Mouse (Mus musculus) regulatory T cell (primary cell): ENCODE measurements at regions not wholly inside any gene's neighbourhood (a gene's known extent, or its start where the extent isn't known, plus 50 kb on each side); places are given as distances from the start of the nearest gene placed in this dataset.

Experiments
- in situ Hi-C: fragments of 300-600 bp; cut with MboI, MseI; formaldehyde crosslinking; loops from one replicate; pipeline ENCODE4 v1.15.1; 2025; ENCODE audit warnings: high pct_unique_total_duplicates

GRCm38 (mm10) chr3:52607379-52608085 is 339.4 kb downstream of the Foxo1 start:
- in situ Hi-C loops = loop anchor here (10.0 kb wide), 1 partner anchor 63 kb away; no protein-coding TSS in a partner anchor

- in situ Hi-C loops = loop anchor here (10.0 kb wide), 1 partner anchor 61 kb away; no protein-coding TSS in a partner anchor
These were observed 337.2 kb downstream of the Foxo1 start for GRCm38 (mm10) chr3:52605261-52605771.

DNA sequence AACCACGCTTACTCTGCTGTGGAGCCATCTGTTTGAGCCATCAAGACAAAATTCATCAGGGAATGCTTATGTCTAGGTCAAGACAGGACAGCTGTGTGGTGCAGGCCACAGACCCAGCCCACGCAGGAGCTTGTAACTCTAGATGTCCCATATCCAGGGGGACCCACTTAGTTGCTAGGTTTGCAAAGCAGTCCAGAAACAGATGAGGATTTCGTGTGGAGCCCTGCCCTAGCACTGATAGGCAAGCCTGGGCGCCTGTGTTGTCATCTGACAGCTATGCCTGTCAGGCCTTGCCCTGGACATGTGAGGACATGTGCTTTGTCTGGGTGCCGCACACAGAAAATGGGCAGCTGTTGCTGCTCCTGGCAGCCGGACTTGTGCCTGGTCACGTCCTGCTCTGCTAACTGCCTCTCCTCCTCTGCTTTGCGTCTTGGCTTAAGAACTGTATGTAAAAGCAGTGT is 335.1 kb downstream of the Foxo1 start:
- in situ Hi-C loops = loop anchor here (10.0 kb wide), 1 partner anchor 58 kb away; no protein-coding TSS in a partner anchor

DNA sequence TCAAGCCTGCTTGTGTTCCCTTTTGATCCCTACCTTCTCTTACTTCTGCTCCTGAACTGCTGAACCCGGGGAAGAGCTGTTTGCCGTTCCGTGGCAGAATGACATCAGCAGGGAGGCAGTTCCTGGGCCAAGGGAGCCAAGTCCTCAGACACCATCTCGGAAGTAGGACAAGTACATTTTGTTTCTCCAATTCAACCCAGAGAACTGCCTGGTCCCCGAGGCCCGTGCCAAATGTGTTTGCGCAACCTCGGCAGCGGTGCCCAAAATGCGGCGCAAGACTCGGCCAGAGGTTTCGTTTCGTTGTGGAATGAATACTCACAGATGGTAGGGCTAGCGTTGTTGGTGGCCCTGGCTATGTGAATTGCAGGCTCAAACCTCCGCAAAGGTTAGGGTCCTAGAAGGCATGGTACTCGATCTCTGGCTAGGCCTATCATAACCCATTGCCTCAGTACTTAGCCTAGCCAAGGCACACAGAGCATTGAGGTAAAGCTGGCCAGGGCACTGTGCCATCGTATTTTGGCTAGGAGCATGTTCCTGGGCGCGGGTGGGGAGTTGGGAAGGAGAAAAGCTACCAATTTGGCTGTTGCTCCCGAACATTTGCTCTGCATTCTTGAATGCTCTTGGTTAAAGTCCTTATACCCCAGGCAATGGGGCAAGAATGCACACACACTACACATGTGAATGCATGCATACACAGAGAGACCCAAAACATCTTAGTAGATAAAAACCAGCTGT is 333.0 kb downstream of the Foxo1 start:
- in situ Hi-C loops = loop anchor here (10.0 kb wide), 1 partner anchor 56 kb away; no protein-coding TSS in a partner anchor

- in situ Hi-C loops = loop anchor here (10.0 kb wide), 1 partner anchor 56 kb away; no protein-coding TSS in a partner anchor
These were observed 332.4 kb downstream of the Foxo1 start for GRCm38 (mm10) chr3:52600581-52600980.

- in situ Hi-C loops = loop anchor here (10.0 kb wide), 1 partner anchor 55 kb away; no protein-coding TSS in a partner anchor
These were observed 332.0 kb downstream of the Foxo1 start for GRCm38 (mm10) chr3:52600146-52600545.

GRCm38 (mm10) chr3:52586418-52586817 is 318.3 kb downstream of the Foxo1 start:
- in situ Hi-C loops = no loop called here

DNA sequence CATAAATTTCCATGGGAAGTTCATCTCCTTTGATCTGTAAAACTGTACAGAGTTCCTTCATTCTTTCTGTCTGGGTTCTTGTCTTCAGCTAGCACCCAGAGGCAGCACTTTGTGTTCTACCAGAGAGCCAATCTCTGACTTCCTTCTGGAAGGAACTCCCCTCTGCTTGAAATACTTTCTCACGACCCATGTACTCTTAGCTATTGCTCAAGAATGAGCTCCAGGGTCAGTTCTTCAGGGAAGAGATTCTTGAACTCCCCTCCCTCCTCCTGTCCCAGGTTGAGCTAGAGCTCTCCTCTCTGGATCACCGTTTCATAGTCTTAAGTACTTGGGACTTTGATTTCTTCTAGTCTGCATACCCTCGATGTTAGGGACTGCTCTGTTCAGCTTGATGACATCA is 311.8 kb downstream of the Foxo1 start:
- in situ Hi-C loops = no loop called here

DNA sequence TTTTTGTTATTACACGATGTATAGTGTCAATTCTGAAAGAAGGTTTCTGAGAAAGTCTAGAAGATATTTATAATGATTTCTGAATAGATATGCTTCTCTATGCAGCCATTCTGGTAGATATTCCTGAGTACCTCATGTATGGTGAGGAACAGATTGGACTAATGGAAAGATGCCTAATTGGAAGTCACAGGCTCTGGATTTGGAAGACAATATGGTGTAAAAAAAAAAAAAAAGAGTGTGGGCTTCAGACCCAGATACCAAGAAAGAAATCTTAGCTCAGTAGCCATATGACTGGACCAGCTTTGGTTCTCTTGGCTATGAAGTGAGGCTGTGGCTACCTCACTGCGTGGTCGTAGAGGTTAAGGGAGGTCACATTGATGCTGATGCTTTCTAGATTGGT is 311.0 kb downstream of the Foxo1 start:
- in situ Hi-C loops = no loop called here

- in situ Hi-C loops = no loop called here
These were observed 308.6 kb downstream of the Foxo1 start for GRCm38 (mm10) chr3:52576703-52577244.

DNA sequence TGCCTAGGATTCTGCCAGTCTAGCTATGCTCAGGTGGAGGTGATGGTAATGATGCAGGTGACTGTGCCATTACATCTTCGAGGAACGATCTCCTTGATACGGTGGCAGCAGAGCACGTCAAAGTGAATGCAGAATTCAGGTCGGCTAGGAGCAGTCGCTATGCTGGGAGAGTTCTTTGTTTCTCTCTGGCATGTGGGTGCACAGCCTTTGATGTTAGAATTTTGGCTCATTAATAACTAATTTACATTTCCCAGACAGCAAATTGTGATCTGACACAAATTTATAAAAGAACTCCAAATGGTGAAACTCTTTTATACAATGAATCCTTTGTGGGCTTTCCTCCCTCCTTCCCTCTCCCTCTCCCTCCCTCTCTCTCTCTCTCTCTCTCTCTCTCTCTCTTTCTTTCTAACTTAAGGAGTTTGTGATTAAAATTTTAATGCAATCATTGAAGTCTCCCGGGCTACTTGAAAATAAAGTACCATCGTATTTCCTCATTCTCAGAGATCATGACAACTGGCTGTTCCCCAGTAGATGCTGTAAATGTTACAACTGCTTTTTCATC is 307.2 kb downstream of the Foxo1 start:
- in situ Hi-C loops = no loop called here

DNA sequence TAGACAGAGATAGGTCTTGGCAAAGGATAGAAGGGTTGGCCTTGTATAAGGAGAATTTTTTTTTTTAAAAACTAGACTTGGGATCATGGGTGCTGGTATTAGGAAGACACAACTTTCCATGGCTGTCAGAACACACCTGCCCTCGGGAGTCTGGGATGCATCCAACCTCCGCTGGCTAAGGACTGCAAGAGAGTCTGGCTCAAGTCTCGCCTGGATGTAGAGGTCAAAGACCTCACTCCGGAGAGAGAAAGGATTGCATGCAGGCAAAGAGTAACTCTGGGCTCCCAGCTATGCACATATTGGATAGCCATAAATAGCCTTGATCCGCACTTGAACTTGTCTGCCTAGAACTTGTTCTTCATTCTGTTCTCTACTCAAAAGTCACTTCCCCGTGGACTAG is 306.2 kb downstream of the Foxo1 start:
- in situ Hi-C loops = no loop called here

- in situ Hi-C loops = no loop called here
These were observed 305.7 kb downstream of the Foxo1 start for GRCm38 (mm10) chr3:52573806-52574205.

DNA sequence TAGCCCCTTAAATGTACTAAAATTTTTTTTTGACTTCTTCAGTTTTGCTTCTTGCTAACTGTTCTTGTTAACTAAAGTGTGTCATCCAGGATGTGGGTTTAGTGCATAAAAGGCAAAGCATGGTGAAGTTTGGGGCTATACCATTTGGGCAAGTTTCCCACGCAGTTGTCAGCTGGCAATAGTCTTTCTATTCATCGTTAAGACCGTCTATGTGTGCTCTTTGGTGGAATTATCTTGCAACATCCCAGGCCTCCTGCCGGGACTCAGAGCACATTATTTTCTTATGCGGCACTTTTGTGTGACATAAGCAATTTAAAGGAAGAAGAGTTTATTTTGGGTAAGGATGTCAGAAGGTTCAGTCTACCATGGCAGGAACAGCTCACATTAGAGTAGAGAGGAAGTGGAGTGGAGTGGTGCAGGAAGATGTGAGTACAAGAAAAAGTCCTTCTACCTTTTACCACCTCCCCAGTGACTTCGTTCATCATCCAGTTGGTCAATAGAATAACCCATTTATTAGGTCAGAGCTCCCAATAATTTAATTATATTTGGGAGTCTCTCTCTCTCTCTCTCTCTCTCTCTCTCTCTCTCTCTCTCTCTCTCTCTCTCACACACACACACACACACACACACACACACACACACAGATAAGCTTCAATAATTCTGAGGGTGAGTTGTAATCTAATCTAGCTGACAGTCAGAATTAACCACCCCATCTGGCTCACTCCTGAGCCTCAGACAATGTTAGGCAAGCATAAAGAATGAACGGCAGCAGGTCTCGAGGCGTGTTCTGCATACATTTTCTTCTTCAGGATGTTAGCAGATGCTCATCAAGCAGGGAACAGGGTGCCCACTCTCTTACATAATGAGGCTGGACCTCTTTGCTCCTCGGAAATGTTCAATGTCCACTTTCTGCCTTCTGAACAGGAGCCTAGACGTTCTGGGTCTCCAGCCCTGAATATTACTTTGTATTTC is 304.7 kb downstream of the Foxo1 start:
- in situ Hi-C loops = no loop called here

DNA sequence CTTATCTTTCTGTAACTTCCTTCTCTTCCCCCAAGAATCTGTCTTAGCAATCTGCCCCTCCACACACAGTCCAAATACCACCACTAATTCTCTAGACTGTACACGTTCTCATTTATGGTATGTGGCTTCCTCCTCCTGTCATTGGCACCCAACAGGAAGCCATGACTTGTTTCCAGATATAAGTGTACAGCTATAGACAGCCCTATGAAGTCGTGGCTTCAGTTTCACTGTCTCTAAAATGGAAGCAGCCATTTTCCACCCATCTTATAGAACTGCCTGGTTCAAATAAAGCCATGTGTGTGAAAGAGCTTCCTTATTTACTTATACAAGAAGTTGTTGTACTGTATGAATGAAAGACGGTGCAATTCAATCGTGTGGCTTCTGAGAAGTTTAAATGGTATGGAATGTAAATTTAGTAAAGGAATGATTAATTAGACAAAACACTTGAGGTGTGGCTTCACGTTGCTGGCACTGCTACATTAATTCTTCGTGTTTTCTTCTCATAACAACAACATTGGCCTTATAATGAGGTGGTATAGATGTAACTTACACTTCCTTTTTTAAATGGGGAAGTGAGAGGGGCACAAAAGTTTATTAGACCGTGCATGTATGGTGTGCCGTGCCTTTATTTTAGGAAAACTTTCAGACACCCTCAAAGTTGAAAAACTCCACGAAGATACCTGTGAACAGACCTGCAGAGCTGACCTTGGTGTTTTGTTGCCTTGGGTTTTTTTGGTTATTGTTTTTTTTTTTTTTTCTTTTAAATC is 299.7 kb downstream of the Foxo1 start:
- in situ Hi-C loops = loop anchor here (5.0 kb wide), 1 partner anchor 70 kb away; no protein-coding TSS in a partner anchor

GRCm38 (mm10) chr3:52563595-52563994 is 295.5 kb downstream of the Foxo1 start:
- in situ Hi-C loops = no loop called here

DNA sequence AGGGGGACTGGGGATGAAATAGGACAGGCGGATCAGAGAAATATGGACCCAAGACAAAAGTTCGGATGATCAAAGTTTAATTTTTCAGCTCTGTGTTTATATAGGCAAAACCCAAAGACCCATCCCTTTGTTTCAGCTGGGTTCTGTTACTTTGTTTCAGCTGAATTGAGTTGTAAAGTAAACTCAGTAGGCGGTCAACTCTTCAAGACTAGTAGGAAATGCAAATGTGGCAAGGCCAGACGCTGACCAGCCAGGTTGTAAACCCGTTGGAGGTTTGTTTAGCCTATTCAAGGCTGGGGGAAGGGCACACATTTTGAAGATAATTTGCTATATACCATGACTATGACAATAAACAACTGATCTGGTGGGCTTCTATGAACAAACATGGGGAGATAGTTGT is 294.7 kb downstream of the Foxo1 start:
- in situ Hi-C loops = no loop called here

GRCm38 (mm10) chr3:52559481-52559880 is 291.3 kb downstream of the Foxo1 start:
- in situ Hi-C loops = no loop called here

DNA sequence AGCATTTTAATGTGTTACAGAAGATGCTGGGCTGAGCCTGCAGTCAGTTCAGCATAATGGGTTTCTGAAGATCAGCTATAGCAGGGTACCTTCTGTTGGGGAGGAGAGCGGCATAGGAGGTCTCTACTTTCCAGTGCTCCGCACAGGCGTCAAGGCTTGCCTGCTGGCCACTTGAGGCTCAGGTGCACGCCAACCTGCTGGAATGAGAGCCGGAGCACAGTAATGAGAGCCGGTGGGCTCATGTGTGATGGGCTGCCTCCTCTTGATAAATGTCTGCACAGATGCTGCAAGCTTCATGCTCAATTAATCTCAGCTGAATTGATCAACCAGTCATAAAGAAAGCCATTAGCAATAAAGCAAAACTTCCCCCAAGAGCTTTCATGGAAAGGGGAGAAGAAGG is 290.6 kb downstream of the Foxo1 start:
- in situ Hi-C loops = no loop called here

DNA sequence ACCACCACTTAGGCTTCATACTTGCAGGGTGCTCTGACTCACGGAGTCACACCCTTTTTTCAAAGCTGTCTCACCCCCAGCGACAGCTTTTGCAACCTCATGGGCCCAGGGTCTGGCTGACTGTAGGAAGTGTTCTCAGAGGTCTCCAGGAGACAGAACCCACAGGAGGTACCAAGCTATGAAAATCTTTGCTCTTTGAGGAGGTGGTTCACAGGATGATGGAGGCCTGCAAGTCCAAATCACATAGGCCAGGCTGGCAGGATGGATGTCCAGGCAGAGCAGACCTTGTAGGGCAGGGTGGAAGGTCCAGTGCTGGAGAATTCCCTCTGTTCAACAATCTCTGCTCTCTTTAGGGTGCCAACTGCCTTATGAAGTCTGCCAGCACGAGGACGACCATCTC is 289.2 kb downstream of the Foxo1 start:
- in situ Hi-C loops = no loop called here
